Mouse (Mus musculus) kidney, postnatal 0 days (tissue): ENCODE measurements at regions not wholly inside any gene's neighbourhood (a gene's known extent, or its start where the extent isn't known, plus 50 kb on each side); places are given as distances from the start of the nearest gene placed in this dataset.
A peak's percentile ranks its signal among the peaks of the same experiment; 100 is the strongest.

Experiments
- ATAC-seq: fragments of 200-750 bp; cut with Nextera tagmentation; replicated peaks from 2 replicates; pipeline ENCODE4 v1.8.0; 2017; ENCODE audit warnings: low read depth, moderate number of reproducible peaks, moderate TSS enrichment, moderate library complexity; ENCODE audit not compliant: low FRiP score
- DNase-seq: peaks from one replicate; pipeline ENCODE4 v3.0.0-alpha.2; 2016; ENCODE audit warnings: low spot score
- H3K27ac ChIP-seq: fragments of 300-500 bp; sonication (generic); 2 replicates; pipeline ENCODE4 v1.5.1; 2014; ENCODE audit warnings: mild to moderate bottlenecking
- H3K27me3 ChIP-seq: fragments of 300-500 bp; sonication (generic); 2 replicates; pipeline ENCODE4 v1.6.1; 2014; ENCODE audit warnings: low read length, mixed read lengths; ENCODE audit not compliant: insufficient read depth
- H3K36me3 ChIP-seq: fragments of 300-500 bp; sonication (generic); 2 replicates; pipeline ENCODE4 v1.6.1; 2014; ENCODE audit warnings: low read length, mixed read lengths; ENCODE audit not compliant: insufficient read depth
- H3K4me1 ChIP-seq: fragments of 300-500 bp; sonication (generic); replicated peaks from 2 replicates; pipeline ENCODE4 v1.6.1; 2014; ENCODE audit warnings: antibody characterized with exemption, low read length, mixed read lengths; ENCODE audit not compliant: insufficient read depth
- H3K4me2 ChIP-seq: fragments of 300-500 bp; sonication (generic); 2 replicates; pipeline ENCODE4 v1.6.1; 2014; ENCODE audit warnings: mild to moderate bottlenecking, low read length, moderate library complexity, mixed read lengths
- H3K4me3 ChIP-seq: fragments of 300-500 bp; sonication (generic); replicated peaks from 2 replicates; pipeline ENCODE4 v1.5.1; 2014; ENCODE audit warnings: low read depth, low read length
- H3K9ac ChIP-seq: fragments of 300-500 bp; sonication (generic); 2 replicates; pipeline ENCODE4 v1.6.1; 2014; ENCODE audit warnings: low read depth, low read length
- H3K9me3 ChIP-seq: fragments of 300-500 bp; sonication (generic); replicated peaks from 2 replicates; pipeline ENCODE4 v1.6.1; 2016; ENCODE audit warnings: low read length, inconsistent platforms, mixed read lengths
- CTCF ChIP-seq: IDR thresholded peaks from 2 replicates; pipeline ENCODE4 v1.5.1; 2016; ENCODE audit warnings: antibody characterized with exemption, low read depth, mild to moderate bottlenecking, moderate library complexity
- WGBS: fragments of 180-500 bp; shearing (Covaris S2); extraction: QIAGEN DNeasy Blood & Tissue Kit; methylation state at CpG from one replicate; pipeline ENCODE4 v1.1.7; 2014; 5-methylcytosine and 5-hydroxymethylcytosine counted together

DNA sequence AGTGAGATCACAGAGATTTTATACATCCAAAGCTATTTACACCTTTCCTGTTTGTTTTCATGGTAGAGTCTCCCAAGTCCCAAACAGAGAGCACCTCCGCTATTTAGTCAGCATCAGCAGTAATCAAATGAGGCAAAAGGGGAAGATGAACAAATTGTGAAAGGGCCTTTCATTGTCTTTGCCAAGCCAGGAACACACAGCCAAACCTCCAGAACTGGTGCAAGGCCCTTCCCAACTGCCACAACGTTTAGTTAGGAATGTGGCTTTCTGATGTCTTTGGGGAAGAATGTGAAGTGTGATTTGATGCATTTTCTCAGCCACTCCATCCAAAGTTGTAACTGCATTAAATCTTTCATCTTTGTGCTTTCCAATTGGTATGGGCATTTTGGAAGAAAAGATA, 353.6 kb upstream of the Galnt5 start:
- no peaks in the 10 kb centered on the region for H3K36me3 ChIP-seq
- H3K27me3 ChIP-seq: no peaks in the 10 kb centered on the region
- no peak overlapping the region for H3K27ac ChIP-seq
- H3K4me1 ChIP-seq: no peaks in the 10 kb centered on the region
- no peaks in the 10 kb centered on the region for H3K9me3 ChIP-seq
- no peak overlapping the region for H3K4me3 ChIP-seq
- no peak for TF ChIP-seq CTCF
- no peak for DNase-seq
- no peak overlapping the region for H3K4me2 ChIP-seq
- ATAC-seq: no peak
- WGBS: 55% methylated on average over 2 of the region's 2 CpGs
- no peak overlapping the region for H3K9ac ChIP-seq

DNA sequence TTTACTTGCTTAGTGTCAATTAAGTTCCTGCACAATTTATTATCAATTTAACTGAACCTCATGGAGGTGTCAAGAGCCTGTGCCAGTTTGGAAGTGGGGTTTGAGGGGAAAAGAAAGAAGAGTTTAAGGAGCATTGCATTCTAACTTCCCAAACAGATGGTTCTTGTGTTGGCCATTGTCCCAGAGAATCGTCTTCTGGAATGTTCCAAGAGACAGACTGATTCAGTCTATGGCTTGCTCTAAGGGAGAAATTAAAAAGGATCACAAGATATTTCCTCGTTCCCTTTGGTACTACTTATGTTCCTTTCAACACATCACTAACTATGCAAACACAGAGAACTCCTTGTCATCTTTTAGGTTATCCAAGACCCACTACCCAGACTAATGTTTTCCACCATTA, 353.1 kb upstream of the Galnt5 start:
- WGBS: 58% methylated on average over 2 of the region's 2 CpGs
- ATAC-seq (no peak), DNase-seq (peak; percentile 13)
- no peak overlapping the region for H3K9ac ChIP-seq
- H3K4me1 ChIP-seq: no peaks in the 10 kb centered on the region
- no peaks in the 10 kb centered on the region for H3K36me3 ChIP-seq
- no peak overlapping the region for H3K4me2 ChIP-seq
- no peaks in the 10 kb centered on the region for H3K27me3 ChIP-seq
- H3K27ac ChIP-seq: no peak overlapping the region
- TF ChIP-seq CTCF: no peak
- H3K9me3 ChIP-seq: no peaks in the 10 kb centered on the region
- no peak overlapping the region for H3K4me3 ChIP-seq

DNA sequence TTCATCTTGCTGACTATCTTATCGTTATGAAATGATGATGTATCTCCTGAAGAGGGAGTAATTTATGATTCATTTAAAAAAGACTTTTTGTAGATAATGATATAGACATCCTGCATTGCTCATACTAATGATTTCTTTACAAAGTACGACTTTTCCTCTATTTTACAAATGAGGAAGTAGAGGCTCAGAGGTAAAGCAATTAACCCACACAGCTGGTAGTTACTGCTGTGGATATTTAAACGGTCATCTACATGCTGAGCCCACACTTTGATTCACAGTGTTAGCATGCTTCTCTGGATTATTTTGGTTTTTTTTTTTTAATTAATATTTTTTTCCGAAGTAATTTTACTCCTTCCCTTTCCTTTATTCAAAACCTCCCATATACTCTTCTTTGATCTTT, 348.7 kb upstream of the Galnt5 start:
- H3K9ac ChIP-seq: no peak overlapping the region
- ATAC-seq (no peak), DNase-seq (no peak)
- H3K4me3 ChIP-seq: no peak overlapping the region
- H3K4me1 ChIP-seq: no peaks in the 10 kb centered on the region
- no peak overlapping the region for H3K4me2 ChIP-seq
- H3K27ac ChIP-seq: no peak overlapping the region
- no peaks in the 10 kb centered on the region for H3K36me3 ChIP-seq
- H3K9me3 ChIP-seq: no peaks in the 10 kb centered on the region
- no peak for TF ChIP-seq CTCF
- H3K27me3 ChIP-seq: no peaks in the 10 kb centered on the region
- WGBS: 76% methylated on average over 4 of the region's 4 CpGs

DNA sequence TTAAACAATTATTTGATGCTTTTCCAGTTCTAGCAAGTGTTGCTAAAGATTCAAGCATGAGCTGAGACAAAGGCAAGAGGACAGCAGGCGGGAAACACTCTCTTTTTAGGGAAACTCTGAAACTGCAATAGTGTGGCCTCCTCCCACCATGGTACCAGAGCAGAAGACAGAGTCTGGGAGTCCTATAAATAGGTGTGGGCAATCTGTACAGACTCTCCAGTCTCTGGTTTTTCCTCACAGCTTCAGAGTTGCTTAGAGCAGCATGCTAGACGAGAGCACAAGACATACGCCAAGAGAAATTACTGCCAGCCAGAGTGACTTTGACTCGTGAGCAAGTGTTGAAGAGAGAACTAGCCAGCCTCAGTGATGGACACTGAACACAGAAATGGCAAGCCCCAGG, 340.3 kb upstream of the Galnt5 start:
- H3K27ac ChIP-seq: no peak overlapping the region
- 81% methylated on average over 4 of the region's 4 CpGs for WGBS
- H3K9me3 ChIP-seq: no peaks in the 10 kb centered on the region
- H3K27me3 ChIP-seq: no peaks in the 10 kb centered on the region
- H3K9ac ChIP-seq: no peak overlapping the region
- ATAC-seq: no peak
- no peaks in the 10 kb centered on the region for H3K4me1 ChIP-seq
- DNase-seq: no peak
- H3K4me2 ChIP-seq: no peak overlapping the region
- TF ChIP-seq CTCF: no peak
- no peaks in the 10 kb centered on the region for H3K36me3 ChIP-seq
- H3K4me3 ChIP-seq: no peak overlapping the region

DNA sequence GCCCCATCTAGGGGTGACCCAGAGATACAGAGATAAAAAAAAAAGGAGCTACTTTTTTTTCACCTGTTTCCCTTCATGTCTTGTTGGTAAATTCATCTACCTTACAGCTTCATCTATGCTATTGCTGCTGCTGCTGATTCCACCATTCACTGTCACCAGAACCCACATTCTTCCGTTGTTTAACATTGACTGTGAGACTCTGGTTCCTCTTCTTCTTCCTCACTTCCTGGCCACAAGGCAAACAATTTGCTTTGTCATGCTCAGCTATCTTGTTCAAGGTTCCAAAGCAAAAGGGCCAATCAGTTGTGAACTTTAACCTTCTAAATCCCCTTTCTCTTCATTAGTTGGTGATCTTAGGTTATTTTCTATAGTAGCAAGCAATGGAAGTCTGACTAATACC, 335.8 kb upstream of the Galnt5 start:
- whole genome bisulfite sequencing: 75% methylated on average over 1 of the region's 1 CpGs
- ATAC-seq (no peak), DNase-seq (no peak)
- no peak overlapping the region for H3K9ac ChIP-seq
- no peaks in the 10 kb centered on the region for H3K36me3 ChIP-seq
- no peaks in the 10 kb centered on the region for H3K4me1 ChIP-seq
- no peak overlapping the region for H3K4me3 ChIP-seq
- no peaks in the 10 kb centered on the region for H3K9me3 ChIP-seq
- no peak overlapping the region for H3K27ac ChIP-seq
- TF ChIP-seq CTCF: no peak
- H3K27me3 ChIP-seq: no peaks in the 10 kb centered on the region
- no peak overlapping the region for H3K4me2 ChIP-seq

DNA sequence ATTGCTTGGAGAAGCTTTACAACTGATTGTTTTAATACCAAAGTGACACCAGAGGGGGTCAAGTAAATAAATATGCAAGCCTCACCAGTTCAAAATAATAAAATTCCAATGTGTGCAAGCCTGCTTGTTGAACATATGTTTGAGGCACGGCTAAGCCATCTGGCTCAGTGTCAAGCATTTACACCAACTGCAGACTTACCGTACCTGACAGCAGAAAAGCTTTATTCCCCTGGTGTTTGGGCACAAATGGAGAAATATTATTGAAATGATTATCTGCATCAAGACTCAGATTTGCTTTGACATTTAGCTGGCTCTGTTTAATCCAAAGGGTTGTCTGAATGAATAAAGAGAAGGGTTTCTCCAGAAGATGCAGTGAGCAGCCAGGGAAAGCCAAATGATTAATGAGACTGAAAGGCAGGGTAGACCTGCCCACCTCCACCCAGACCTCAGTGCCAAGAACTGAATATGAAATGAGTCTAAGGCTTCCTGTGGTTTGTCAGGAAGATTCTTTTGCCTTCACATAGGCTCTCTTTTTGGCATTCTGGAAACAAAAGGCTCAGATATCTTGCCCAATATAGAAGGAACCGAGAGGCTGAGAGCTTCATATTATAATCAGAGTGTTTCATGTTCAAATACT, 325.6 kb upstream of the Galnt5 start:
- H3K9ac ChIP-seq: no peak overlapping the region
- no peaks in the 10 kb centered on the region for H3K9me3 ChIP-seq
- 60% methylated on average over 3 of the region's 3 CpGs for WGBS
- no peak overlapping the region for H3K4me3 ChIP-seq
- H3K27ac ChIP-seq: no peak overlapping the region
- H3K27me3 ChIP-seq: no peaks in the 10 kb centered on the region
- DNase-seq: no peak
- no peak for TF ChIP-seq CTCF
- H3K4me2 ChIP-seq: no peak overlapping the region
- no peaks in the 10 kb centered on the region for H3K36me3 ChIP-seq
- no peak for ATAC-seq
- H3K4me1 ChIP-seq: no peaks in the 10 kb centered on the region

DNA sequence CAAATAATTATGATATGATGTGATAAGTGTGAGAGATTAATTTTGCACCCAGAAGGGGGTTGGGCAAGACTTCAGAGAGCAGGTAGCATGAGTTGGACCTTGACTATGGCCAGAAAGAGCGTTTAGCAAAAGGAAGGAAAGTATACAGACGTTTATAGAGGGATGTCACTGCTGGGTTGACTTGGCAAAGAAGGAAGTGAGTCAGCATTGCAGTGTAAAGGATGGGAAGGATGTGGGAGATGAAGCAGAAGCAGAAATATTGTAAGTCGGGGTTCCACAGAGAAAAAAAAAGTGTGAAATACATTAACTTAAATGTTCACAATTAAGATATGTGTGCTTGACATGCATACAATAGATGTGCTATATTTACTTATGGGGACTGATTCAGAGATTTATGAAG, 307.8 kb upstream of the Galnt5 start:
- no peak for DNase-seq
- no peak overlapping the region for H3K4me2 ChIP-seq
- H3K4me1 ChIP-seq: no peaks in the 10 kb centered on the region
- 58% methylated on average over 3 of the region's 3 CpGs for WGBS
- no peaks in the 10 kb centered on the region for H3K27me3 ChIP-seq
- H3K36me3 ChIP-seq: no peaks in the 10 kb centered on the region
- H3K9me3 ChIP-seq: no peaks in the 10 kb centered on the region
- no peak overlapping the region for H3K27ac ChIP-seq
- ATAC-seq: no peak
- no peak overlapping the region for H3K9ac ChIP-seq
- no peak overlapping the region for H3K4me3 ChIP-seq
- TF ChIP-seq CTCF: no peak
